Mouse (Mus musculus) Patski (cell line): Measurements from ENCODE around the gene Polr3g. TPM values are rescaled to one million over a fixed set of nuclear protein-coding genes. Genes with fewer than 3 reads are reported as not detected.

Experiments used
- ATAC-seq: fragments of 100-300 bp; one replicate; pipeline ENCODE4 v1.8.0; 2021
- CTCF ChIA-PET: fragments of 350-600 bp; sonication (Branson Sonifier 250); formaldehyde crosslinking; loops from one replicate; lab custom pipeline; 2022; ENCODE audit warnings: inconsistent platforms; lab: Charles Lee
- POLR2A ChIA-PET: fragments of 350-600 bp; sonication (Branson Sonifier 250); formaldehyde crosslinking; loops from one replicate; lab custom pipeline; 2022; ENCODE audit warnings: antibody characterized with exemption, inconsistent platforms; lab: Charles Lee
- DNase-seq: peaks from one replicate; pipeline ENCODE4 v3.0.0-alpha.2; 2011; ENCODE audit warnings: low read depth, low spot score
- H3K27me3 ChIP-seq: fragments of 371-371 bp; one replicate; pipeline ENCODE4 v1.5.1; 2021
- CTCF ChIP-seq: fragments of 100-300 bp; IDR thresholded peaks from one replicate; pipeline ENCODE4 v1.5.1; 2021
- in situ Hi-C: fragments of 300-500 bp; cut with MboI; formaldehyde crosslinking; loops from 3 replicates; pipeline ENCODE4 v1.11.1; 2018; ENCODE audit warnings: low pct_unique_long_range_greater_than_20kb, mixed read lengths
- polyA plus RNA-seq: library from polyadenylated mRNA; unstranded; gene quantifications from one replicate; pipeline ENCODE4 v1.2.3, GENCODE M21; 2021

Gene Polr3g
- polyA plus RNA-seq, 1 experiment from 2014 or later, result 4.0 TPM

- DNase-seq, result no peak
- ChIA-PET CTCF (no interaction called here), POLR2A (no interaction called here)
- no peaks in the 10 kb centered on the region for H3K27me3 ChIP-seq
- ATAC-seq, result no peak
- TF ChIP-seq CTCF, result no peak
- in situ Hi-C loops, result no loop called here
These were observed 19.2 kb downstream of the Polr3g start for GRCm38 (mm10) chr13:81691606-81692005.

- no peak for TF ChIP-seq CTCF
- ChIA-PET CTCF (no interaction called here), POLR2A (interaction anchor here (0.7 kb wide), 1 partner anchor 8 kb away, joined by 3 read pairs; no protein-coding TSS in a partner anchor)
- no peak for ATAC-seq
- no peak for DNase-seq
- in situ Hi-C loops, result no loop called here
- no peaks in the 10 kb centered on the region for H3K27me3 ChIP-seq
These were observed 20.3 kb downstream of the Polr3g start for GRCm38 (mm10) chr13:81690477-81690876.

- in situ Hi-C loops, result no loop called here
- no peak for ATAC-seq
- CTCF ChIA-PET, result interaction anchor here (1.5 to 1.6 kb wide), 2 partner anchors 13 to 20 kb away, joined by 3 read pairs; no protein-coding TSS in a partner anchor
- no peak for DNase-seq
- H3K27me3 ChIP-seq, result no peaks in the 10 kb centered on the region
- POLR2A ChIA-PET, result interaction anchor here (0.6 kb wide), 1 partner anchor 65 kb away, joined by 3 read pairs; no protein-coding TSS in a partner anchor
- no peak for TF ChIP-seq CTCF
These were observed 21.2 kb downstream of the Polr3g start for GRCm38 (mm10) chr13:81689587-81689986.

- in situ Hi-C loops, result no loop called here
- ChIA-PET CTCF (no interaction called here), POLR2A (no interaction called here)
- H3K27me3 ChIP-seq, result no peaks in the 10 kb centered on the region
- TF ChIP-seq CTCF, result no peak
- no peak for ATAC-seq
- no peak for DNase-seq
These were observed 25.9 kb downstream of the Polr3g start for GRCm38 (mm10) chr13:81684884-81685283.

- H3K27me3 ChIP-seq, result no peaks in the 10 kb centered on the region
- ATAC-seq (no peak), DNase-seq (no peak)
- no peak for TF ChIP-seq CTCF
- CTCF ChIA-PET, result no interaction called here
- in situ Hi-C loops, result no loop called here
- POLR2A ChIA-PET, result no interaction called here
These were observed 26.6 kb downstream of the Polr3g start for GRCm38 (mm10) chr13:81684258-81684657.

- no peaks in the 10 kb centered on the region for H3K27me3 ChIP-seq
- in situ Hi-C loops, result no loop called here
- POLR2A ChIA-PET, result interaction anchor here (1.0 kb wide), 1 partner anchor 7 kb away, joined by 3 read pairs; no protein-coding TSS in a partner anchor
- ATAC-seq (no peak), DNase-seq (no peak)
- CTCF ChIA-PET, result interaction anchor here (0.8 to 1.6 kb wide), 2 partner anchors 17 to 26 kb away, joined by 3 to 5 read pairs; no protein-coding TSS in a partner anchor
- TF ChIP-seq CTCF, result no peak
These were observed 27.7 kb downstream of the Polr3g start for GRCm38 (mm10) chr13:81683107-81683506.

GRCm38 (mm10) chr13:81675333-81675732 lies 35.5 kb downstream of the Polr3g start:
- ChIA-PET CTCF (interaction anchor here (1.2 to 1.7 kb wide), 3 partner anchors 9 to 14 kb away, joined by 3 read pairs; no protein-coding TSS in a partner anchor), POLR2A (no interaction called here)
- DNase-seq (no peak), ATAC-seq (no peak)
- in situ Hi-C loops, result no loop called here
- no peak for TF ChIP-seq CTCF
- no peaks in the 10 kb centered on the region for H3K27me3 ChIP-seq

- no peak for TF ChIP-seq CTCF
- DNase-seq, result no peak
- CTCF ChIA-PET, result no interaction called here
- POLR2A ChIA-PET, result no interaction called here
- in situ Hi-C loops, result no loop called here
- no peaks in the 10 kb centered on the region for H3K27me3 ChIP-seq
- no peak for ATAC-seq
These were observed 43.1 kb downstream of the Polr3g start for GRCm38 (mm10) chr13:81667713-81668112.

- no peak for DNase-seq
- no peak for TF ChIP-seq CTCF
- POLR2A ChIA-PET, result no interaction called here
- H3K27me3 ChIP-seq, result no peaks in the 10 kb centered on the region
- peak; percentile 90 for ATAC-seq
- CTCF ChIA-PET, result interaction anchor here (1.1 kb wide), 1 partner anchor 36 kb away, joined by 3 read pairs; no protein-coding TSS in a partner anchor
- in situ Hi-C loops, result no loop called here
These were observed 46.5 kb downstream of the Polr3g start for GRCm38 (mm10) chr13:81664331-81664698.

GRCm38 (mm10) chr13:81663566-81664330 lies 47.1 kb downstream of the Polr3g start:
- H3K27me3 ChIP-seq, result no peaks in the 10 kb centered on the region
- in situ Hi-C loops, result no loop called here
- ATAC-seq (no peak), DNase-seq (no peak)
- ChIA-PET CTCF (interaction anchor here (1.0 to 1.7 kb wide), 3 partner anchors 11 to 97 kb away, joined by 3 to 5 read pairs (median 3); no protein-coding TSS in a partner anchor), POLR2A (no interaction called here)
- TF ChIP-seq CTCF, result no peak
